Mouse (Mus musculus): ENCODE measurements around the gene Alg3.

- TF ChIP-seq CTCF (IDR thresholded peaks at IDR 0.05; ENCODE audit: control insufficient read depth, insufficient read depth, insufficient read length) (no peak), MYOD1 (IDR thresholded peaks at IDR 0.05; ENCODE audit: control insufficient read depth, insufficient read length, low read depth) (no peak), FOSL1 (IDR thresholded peaks at IDR 0.05; ENCODE audit: insufficient read depth, low read length, poor library complexity, severe bottlenecking) (no peak), USF1 (IDR thresholded peaks at IDR 0.05; ENCODE audit: low read depth) (no peak), CEBPB (IDR thresholded peaks at IDR 0.05; ENCODE audit: low read depth) (no peak)
Observed at GRCm38 (mm10) chr16:20651076-20651946, 39.8 kb upstream of the Alg3 start, which contains the start of gene Psmd2.

Data from C2C12 (cell line).